Mouse (Mus musculus): ENCODE measurements around the gene Cntnap2.

DNA sequence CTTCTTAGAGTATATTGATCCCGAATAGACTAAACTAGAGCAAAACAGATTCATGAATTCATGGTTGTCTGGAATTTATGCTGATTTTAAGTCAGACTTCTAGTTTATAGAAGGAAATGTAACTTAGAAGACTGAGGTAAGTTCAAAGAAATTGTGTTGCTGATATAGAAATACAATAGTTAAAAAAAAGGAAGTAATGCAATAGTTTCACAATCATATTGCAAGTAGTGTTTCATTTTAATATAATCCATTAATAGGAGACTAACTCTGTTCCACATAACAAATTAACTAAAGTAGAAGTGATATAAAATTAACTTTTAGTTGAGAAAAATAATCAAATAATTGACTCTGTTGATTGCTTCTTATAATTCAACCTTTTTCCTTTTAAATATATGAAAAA is 169.8 kb downstream of the Cntnap2 start:
- TF ChIP-seq CTCF (IDR thresholded peaks at IDR 0.05), result no peak
- TF ChIP-seq POLR2A (IDR thresholded peaks at IDR 0.05; ENCODE audit: insufficient read depth, low read depth, low read length), result no peak

Data from heart, adult 2 months (tissue).